Mouse (Mus musculus): ENCODE data around the gene Auts2. TPM values are rescaled to one million over a fixed set of nuclear protein-coding genes. Genes with fewer than 3 reads are reported as not detected.

Auts2 gene
- total RNA-seq, 2 experiments from 2014 or later = 24.7 to 47.4 TPM

- no peak for DNase-seq
Measured at GRCm38 (mm10) chr5:132255579-132255978, 287.6 kb downstream of the Auts2 start.

- DNase-seq = no peak
Measured at GRCm38 (mm10) chr5:132249523-132249922, 293.6 kb downstream of the Auts2 start.

DNA sequence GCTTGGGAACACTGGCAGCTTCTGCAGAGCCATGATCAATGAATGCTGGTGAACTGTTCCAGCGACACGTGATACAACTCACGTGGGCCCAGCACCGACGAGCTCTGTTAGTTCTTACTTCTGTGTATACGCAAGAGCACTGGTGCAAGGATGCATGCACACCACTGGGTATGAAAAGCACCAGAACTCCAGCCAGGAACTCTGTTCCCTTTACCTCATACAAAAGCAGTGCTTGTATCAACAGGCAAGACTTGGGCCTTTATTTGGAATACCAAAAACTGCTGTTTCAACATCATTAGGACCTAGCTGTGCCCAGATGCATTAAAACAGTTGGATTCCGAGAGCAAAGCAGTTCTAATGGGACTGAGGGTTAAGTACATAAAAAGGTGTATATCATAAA lies 295.1 kb downstream of the Auts2 start:
- no peak for DNase-seq

DNA sequence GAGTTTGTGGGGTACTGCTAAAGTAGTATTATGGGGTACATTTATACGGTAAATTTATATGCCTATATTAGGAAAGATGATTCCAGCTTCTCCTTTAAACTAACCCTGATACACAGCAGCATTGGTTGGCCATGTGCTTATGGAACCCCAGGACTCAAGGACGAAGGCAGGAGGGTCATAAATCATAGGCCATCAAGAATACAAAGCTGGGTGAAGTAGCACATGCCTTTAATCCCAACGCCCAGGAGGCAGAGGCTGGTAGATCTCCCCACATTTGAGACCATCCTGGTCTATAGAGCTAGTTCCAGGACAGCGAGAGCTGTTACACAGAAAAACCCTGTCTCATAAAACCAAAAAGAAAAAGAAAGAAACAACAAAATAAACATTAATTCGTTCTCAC lies 307.7 kb downstream of the Auts2 start:
- no peak for DNase-seq

GRCm38 (mm10) chr5:132234471-132234870 lies 308.7 kb downstream of the Auts2 start:
- no peak for DNase-seq

DNA sequence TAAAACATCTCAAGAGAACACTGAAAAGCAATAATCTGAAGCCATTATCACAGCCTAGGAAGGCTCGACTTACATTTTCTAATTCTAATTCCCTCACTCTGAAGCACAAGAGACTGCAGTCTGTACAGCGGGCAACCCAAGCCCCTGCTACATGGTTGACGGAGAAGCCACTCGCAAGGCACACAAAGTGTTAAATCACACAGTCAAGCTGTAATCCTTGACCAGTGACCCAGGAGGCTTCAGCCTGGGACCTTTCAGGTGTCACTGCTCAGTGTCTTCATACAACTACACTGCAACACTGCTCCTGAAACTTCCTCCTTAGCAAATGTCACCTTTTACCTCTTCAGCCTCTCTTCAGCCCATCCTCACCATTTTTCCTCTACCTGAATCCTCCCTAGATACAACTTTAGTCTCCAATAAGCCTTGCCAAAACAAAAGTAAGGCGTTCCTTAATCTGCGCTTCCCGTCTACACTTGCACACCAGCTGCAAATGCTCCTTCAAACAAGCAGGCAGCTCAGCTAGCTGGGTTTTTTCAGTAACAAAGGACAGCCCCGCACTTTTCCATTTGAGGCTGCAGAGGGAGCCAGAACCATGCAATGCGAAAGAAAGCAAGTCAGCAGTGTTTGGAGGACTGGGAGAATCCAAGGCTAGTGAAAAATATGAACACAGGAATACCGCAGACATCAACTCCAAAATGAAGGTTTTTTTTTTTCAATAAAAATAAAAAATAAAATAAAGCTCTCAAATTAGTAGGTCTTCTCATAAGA lies 311.7 kb downstream of the Auts2 start:
- DNase-seq = peak; percentile 70

DNA sequence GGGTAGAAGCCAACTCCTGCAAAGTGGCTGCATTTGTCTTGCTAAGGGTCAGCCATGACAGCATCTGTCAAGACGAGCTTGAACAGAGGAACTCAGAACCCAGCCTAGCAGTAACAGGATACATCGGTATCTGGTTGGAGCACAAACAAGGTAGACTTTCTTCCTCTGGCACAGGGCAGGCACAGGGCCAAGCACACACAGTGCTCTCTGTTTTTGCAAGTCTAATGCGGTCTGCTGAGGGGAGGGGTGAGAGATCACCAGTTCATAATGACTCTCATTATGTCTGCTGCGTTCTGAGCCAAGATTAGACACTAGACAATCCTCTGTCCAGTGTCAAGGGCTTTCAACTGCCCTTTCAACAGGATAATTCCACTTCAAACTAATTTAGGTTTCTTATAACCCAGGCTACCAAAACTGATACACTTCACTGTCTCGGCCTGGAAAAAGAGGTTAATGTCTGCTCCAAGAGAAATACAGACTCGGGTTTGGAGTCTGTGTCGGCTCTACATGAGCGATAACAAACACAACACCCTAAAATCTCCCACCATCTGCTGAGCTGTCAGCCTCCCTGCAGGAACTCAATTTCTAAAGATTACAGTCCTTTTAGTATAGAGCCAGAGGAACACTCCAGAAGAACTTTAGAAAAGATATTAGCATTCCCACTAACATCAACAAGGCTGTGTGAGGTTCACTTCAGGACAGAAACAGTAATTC lies 313.3 kb downstream of the Auts2 start:
- DNase-seq = peak; percentile 43

DNA sequence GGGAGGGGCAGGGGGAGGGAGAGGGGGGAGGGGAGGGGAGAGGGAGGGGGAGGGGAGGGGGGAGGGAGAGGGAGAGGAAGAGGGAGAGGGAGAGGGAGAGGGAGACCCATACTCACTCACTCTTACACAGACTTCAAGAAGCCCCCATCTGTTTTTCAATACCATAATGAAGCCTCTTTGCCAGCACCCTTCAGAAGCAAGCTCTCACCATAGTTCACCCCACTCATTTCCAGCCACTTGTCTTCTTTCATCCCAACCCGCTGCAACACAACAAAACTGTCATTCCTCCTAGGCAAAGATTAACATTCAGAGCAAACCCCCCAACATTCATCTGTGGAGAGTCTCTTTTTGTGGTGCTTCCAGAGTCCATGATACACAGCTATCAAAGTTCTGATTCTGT lies 314.1 kb downstream of the Auts2 start:
- DNase-seq = no peak

DNA sequence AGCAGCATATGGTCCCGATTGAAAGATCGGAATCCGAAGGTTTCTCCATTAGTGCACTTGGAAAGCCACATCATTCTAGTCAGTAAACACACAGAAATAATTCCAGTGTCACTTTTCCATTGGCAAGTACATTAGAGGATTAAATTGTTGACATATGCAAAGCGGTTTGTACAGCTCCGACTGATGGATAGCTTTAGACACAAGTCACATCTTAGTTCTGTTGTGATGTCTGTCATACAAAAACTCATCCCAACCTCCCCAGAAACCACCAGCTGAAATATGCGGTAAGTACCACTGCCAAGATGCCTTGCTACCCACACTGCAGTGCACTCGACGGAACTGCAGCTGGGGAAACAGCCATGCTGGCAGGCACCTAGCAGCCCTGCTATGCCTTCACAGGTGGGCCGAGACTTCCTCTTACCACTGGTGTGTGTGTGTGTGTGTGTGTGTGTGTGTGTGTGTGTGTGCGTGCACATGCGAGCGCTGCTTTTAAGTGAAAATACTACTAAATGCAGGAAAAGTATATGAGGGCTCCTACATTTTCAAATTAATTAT lies 322.7 kb downstream of the Auts2 start:
- DNase-seq = no peak

- DNase-seq = no peak
Measured at GRCm38 (mm10) chr5:132216143-132216542, 327.0 kb downstream of the Auts2 start.

DNA sequence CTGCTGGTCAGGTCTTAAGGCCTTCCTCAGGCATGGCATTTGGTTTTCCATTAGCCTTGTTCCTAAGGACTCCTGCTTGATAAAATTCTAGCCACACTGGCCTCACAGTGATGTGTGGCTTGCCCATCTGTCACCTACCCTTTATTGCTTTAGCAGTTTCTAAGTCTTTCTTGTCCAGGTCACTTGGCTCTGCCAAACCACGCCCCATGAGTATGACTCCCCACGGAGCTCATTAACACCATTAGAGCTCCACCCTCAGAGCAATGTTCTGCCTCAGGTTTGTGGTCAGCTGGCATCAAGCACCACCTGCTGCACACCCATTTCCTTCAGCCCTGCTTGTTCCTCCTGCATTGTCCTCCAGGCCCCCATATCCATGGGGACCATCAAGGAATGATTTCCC lies 330.7 kb downstream of the Auts2 start:
- no peak for DNase-seq

DNA sequence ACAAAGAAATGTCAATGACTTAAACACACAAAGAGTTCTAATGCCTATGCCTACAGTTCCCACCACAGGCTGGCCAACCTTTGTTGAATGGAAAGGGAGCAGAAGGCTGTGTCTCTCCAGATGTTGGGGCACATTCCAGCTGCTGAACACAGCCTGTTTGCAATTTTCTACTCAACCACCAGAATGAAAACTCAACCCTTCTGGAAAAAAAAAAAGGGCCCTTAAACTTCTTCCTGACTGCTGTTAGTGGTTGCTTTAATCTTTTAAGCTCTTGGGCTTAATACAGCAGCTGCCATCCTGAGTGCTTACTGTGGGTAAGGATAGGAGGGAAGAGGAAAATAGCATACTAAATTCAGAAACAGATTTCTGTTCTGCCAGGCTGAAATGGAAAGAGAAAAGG lies 333.4 kb downstream of the Auts2 start:
- no peak for DNase-seq

GRCm38 (mm10) chr5:132206220-132206619 lies 336.9 kb downstream of the Auts2 start:
- no peak for DNase-seq

DNA sequence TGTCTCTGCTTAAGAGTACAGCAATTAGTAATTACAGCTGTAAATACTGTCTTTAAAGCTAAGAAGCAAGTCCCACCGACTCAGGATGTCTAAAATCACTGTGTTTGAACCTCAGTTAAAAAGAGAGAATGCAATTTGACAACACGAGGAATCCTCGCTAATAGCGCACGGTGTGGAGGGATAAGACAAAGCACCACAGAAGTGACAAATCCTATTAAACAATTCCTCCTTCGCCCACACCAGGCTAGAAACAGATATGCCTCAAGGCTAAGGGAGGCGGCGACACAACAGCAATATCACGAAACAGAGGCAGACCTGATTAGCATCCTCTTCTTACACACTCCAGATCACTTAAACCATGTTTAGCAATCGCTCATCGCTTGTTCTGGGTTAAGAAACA lies 339.3 kb downstream of the Auts2 start:
- DNase-seq = no peak

DNA sequence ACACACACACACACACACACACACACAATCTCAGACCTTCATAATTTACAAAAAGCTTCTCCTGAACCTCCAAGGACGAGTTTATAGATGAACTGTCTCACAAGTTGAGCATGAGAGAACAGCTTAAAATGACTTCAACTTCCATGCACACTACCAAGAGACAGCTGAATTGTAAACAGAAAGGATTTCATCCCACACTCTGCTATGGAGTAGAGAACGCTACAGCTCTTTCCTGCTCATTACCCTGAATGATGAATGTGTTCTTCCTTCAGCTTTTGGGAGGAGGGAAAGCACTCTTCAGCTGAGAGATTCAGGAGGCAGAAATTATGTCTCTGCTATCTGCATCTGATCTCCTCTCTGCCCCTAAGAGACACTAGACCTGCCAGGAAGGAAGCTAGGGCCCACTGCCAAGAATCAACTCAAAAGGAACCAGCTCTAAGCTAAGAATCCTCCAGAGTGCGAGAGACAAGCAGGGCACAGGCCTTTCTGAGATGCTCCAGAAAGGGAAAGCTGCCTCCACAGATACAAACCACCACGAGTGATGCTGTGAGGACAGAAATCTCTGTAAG lies 342.0 kb downstream of the Auts2 start:
- peak; percentile 26 for DNase-seq

GRCm38 (mm10) chr5:132200595-132200994 lies 342.5 kb downstream of the Auts2 start:
- no peak for DNase-seq

GRCm38 (mm10) chr5:132195048-132195533 lies 348.1 kb downstream of the Auts2 start:
- DNase-seq = peak; percentile 18

DNA sequence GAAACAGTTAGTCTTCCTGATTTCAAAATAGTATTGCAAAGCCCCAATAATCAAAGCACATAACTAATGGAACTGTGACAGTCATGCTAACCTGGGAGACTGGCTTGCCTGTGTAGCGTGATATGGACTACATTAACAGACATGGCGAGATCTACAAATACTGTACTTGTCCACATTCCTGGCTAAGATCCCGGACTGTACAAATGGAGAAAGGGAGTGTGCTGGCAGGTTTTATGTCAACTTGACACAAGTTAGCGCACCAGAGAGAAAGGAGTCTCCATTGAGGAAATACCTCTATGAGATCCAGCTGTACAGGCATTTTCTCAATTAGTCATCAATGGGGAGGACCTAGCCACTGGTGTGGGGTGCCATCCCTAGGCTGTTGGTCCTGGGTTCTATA lies 353.0 kb downstream of the Auts2 start:
- DNase-seq = no peak

DNA sequence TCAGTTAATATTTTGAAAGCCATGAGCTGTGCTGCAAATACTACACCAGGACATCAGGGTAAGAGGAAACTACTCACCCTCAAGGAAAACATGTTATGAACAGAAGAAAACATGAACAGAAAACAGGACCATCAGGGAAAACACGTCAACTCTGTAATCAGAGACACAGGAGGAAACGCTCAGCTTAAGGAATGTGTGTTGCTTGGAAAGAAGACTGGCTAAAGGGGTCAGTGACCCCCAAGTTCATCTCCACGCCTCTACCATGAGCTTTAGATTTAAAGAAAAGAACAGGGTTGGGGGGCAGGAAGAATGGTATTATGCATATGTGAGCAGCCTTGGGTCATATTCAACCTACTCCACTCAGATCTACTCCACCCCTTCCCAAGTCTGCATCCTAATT lies 356.5 kb downstream of the Auts2 start:
- no peak for DNase-seq

DNA sequence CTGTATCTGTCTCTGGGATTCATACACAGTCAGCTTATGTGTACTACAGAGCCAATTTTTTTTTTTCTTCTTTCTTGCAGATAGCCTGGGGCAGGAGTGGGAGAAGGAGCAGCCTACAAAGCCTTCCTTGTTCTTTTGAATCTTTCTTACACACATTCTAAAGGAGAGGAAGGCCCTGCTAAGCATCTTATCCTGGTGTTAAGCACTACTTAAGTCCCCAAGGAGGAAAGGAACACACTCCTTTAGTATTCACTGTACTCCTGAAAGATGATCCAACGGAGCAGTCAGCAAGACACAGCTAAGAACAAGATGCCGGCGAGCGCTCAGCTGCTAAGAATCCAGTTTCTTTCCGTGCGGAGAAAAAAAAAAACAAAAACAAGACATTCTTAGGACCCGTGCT lies 356.9 kb downstream of the Auts2 start:
- DNase-seq = no peak

- peak; percentile 40 for DNase-seq
Measured at GRCm38 (mm10) chr5:132184395-132185095, 358.6 kb downstream of the Auts2 start.

DNA sequence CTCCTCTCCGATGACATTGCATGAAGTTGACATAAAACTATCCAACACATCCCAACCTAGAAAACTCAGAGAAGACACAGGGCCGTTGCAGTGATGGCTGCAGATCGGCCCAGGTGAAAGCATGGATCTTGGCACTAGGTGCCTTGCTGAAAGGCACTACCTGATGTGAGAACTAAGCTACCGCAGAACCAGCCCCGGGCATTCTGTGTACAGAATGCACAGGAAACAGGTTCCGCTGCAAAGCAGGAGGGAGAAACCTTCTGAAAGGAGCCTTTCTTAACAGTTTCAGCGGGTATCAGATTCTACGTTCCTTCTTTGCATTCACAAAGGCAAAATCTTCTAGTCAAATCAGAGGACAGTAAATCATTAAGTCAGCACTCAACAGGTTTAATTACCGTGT lies 361.1 kb downstream of the Auts2 start:
- no peak for DNase-seq
